Mouse (Mus musculus): ENCODE measurements around the gene Fmo1. TPM values are rescaled to one million over a fixed set of nuclear protein-coding genes. Genes with fewer than 3 reads are reported as not detected.

The Fmo1 gene
- total RNA-seq, 2 experiments from 2014 or later, result 31.4 to 54.9 TPM

DNA sequence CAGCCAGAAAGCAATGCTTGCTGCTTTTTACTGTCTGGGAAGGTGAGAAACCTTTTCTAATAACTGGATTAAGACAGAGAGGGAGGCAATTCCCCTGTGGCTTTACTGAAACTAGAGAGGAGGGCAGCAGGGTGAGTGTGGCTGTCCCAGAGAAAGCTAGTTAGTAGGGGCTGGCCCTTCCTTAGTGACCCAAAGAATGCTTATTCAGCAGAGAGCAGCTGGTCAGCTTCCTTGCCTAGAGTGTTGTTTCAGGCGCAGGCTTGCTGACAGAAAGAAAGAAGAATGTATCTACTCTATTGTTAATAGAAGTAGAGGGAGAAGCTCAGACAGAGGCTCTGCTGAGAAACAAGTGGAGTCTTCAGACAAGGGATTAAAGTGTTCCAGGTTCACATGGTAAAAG lies 4.1 kb downstream of the Fmo1 start:
- DNase-seq, result no peak

DNA sequence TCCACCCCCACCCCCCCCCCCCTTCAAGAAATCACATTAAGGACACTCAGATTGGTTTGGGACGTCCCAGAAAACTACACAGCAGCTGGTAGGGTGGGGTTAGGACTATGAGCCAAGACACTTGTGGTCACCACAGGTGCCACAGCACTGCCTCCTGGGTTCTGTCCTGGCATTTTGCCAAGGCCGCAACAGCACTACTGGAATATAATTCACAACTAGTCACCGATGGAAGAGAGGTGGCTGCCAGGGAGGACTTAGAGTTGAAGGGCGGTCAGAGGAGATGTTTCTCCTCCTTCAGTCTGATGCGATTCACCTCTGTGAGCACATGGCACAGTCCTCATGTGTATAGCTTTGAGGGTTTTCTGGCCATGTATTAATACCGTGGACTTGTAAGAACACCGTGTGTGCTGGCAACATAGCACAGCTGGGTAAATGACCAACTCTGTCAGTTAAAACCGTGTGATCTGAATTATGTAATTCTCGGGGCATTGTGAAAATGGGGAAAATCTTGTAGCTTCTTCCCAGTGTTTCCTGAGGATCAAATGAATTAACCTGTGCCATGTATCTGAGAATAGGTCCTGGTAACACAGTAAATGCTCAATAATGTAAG lies 6.3 kb downstream of the Fmo1 start:
- peak in 1 of 2 experiments; percentile 31 for DNase-seq

DNA sequence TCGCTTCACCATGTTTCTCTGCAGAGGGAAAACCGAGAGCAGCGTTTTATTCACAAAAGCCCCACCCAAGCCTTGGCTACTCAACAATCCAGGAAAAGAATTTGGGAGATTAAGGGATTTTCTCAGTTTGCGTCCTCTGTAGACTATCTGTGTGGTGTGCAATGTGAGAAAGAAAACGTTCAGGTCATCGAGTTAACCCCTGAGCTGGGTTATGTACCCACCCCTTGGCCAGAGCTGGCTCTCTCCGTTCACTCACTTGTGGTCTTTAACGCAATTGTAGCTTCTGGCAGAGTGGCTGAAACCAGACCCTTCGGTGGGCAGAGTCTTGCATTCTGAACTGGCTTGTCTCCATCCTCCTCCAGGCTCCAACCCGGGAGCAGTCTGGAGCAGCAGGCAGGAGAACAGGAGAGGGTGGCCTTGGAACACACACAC lies 6.8 kb downstream of the Fmo1 start:
- DNase-seq, result peak; percentile 18 to 38

DNA sequence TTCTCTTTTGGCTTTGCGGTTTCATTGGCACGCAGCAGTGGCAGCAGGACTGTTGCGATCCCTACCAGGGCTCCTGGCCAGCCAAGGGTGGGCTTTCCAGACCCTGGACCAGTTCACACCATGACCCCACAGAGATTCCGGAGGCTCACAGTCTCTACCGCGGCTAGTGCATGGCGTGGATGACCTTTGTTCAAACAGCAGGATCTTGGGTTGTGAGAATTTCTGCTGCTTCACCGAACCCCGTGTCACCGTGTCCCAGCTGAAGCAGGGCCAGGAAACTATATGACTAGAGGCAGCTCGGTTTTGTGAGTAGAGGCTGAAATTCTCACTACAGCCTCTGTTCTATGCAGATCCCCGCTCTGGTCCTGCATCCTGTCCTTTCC lies 7.7 kb downstream of the Fmo1 start:
- DNase-seq, result peak; percentile 39 to 50

DNA sequence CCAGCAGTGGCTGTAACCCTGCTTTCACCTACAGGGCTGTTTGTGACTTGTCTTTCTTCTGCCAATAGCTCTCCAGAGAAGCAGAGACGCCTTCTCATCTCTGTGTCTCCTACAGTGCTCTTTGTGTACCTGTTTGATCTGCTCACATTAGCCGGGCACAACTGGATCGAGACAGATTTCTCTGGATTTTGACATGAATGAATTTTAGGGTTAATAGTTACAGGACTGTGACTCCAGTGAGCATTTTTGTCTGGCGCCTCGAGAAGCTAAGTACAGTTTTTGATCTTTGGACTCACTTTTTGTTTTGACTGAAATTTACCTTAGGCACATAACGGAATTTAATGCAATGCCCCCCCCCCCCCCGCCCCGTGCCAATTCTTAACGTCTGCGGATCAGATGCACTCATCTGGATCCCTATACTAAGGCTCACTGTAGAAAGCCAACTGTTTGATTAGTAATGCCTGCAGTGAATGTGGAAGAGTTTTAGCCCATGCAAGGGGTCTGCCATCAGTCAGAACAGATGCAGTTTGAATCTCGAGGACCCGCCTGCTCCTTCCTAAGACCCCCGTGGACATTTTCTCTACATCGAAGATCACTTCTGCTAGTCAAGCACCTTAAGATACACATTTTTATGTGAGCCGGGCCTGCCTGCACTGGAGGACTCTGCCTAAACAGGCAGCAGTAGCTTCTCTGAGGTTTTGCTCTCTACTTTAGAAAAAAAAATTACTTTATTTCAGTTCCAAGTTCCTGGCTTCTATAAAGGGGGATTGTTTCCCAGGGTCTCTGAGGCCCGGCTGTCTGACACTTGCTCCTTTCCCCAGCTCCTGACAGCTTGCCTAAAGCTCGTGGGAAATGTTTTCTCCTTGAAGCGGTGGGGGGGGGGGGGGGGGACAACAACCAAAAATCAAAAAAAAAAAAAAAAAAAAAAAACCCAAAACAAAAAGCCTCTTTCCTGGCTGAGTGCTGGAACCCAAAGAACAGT lies 8.4 kb downstream of the Fmo1 start:
- DNase-seq, result no peak

DNA sequence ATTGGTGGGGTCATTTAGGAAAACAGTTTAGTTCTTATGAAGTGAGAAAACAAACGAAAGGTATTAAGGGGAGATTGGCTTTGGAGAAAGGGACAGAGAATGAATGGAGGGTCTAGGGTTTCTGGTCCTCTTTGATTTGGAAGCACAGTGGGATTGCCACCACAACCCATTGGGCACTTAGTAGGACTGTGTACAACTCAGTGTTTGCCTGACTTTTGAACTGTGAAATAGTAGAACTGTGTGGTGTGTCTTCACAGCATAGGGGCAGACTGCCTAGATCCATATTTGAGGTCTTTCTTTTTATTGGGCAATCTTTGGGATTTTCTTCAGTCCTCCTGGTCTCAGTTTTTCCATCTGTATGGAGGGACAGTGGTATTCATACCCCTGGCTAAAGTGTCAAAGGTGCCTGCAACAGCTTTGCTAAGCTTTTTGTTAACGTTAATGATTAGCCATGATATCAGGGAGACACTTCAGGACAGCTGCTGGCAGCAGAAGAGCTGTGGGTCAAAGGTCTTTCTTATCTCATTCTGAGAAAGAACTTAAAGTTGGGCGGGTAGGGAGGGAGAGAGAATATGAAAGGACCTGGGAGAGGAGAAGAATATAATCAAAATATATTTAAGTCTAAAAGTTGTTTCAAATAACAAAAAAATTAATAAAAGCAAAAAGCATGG lies 12.5 kb downstream of the Fmo1 start:
- DNase-seq, result no peak

DNA sequence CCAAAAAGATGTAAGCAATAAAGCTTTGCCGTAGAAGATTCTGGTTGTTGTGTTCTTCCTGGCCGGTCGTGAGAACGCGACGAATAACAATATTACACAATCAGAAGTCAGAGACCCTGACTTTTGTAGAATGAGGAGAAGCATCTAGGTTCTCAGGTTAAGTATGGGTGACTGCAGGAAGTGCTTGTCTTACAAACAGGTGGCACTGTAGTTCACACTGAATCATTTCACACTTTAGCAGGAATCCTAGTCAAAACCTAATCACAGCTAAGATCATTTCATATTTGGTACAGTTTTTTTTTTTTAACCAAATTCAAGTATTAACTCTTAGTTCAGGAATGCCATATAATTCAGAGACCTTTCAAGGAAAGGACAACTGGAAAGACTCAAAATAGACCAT lies 18.9 kb downstream of the Fmo1 start:
- DNase-seq, result no peak

DNA sequence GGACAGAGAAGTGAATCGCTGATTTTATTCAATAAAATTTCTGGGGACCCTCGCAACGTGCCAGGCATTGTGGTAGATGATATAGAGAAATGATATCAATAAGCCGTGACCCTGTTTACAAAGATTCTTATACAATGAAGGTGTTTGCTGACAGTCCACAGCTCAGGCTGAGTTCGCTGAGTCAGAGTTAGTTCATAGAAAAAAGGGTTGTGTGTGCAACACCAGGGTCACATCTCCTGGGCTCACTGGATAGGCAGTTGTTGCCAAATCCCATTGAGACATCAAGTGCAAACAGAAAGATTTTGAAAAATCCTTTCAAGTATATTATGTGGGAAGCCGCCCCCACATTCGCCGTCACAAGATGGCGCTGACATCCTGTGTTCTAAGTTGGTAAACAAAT lies 26.2 kb downstream of the Fmo1 start:
- no peak for DNase-seq

DNA sequence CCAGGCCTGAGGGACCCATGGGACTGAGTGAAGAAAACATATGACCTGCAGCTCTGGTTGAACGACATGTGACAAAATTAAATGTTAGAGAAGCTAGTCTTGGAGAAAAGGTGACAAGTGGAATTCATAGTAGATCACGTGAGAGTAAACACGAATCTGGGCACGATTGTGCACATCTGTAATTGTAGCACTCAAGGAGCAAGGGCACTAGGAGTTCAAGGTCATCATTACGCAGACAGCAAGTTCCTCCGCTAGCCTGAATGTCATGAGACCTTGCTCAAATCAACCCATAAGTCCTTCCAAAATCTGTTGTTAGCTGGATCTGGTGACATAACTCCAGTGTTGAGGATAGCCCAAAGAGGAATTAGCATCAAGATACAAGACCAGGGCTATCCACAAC lies 27.4 kb downstream of the Fmo1 start:
- no peak for DNase-seq

DNA sequence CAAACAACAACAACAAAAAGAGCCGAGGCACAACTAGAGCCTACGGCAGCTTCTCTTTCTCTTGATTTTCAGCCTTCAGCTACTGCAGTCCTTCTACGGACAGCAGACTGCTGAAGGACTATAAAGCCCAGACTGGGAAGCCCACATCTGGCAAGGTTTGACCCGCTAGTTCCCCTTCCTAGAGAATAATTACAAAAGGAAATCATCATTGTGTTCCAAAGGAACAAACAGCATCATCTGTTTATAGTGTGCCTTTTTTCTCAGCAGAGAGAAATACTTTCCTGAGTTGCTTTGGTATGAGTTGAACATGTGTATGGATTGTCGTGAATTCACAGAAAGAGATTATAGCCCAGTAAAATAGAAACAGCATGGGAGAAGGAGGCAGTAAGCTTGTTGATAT lies 32.1 kb downstream of the Fmo1 start:
- no peak for DNase-seq

DNA sequence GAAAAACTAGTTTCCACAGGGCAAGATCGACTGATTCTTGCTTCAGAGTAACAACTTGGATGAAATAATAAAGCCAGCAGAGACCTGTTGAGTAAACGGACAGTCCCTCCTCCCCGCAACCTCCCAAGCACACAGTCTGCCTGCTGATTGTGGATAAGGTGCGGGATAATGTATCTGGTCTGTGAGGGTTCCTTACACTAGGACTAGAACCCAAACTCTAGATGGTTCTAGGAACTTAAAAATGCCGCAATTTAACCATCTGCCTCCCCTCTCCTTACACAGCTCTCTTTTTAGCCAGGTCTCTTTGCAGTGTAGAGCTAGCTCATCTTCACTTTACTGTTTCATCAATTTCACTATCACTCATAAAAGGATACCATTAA lies 33.8 kb downstream of the Fmo1 start:
- no peak for DNase-seq

DNA sequence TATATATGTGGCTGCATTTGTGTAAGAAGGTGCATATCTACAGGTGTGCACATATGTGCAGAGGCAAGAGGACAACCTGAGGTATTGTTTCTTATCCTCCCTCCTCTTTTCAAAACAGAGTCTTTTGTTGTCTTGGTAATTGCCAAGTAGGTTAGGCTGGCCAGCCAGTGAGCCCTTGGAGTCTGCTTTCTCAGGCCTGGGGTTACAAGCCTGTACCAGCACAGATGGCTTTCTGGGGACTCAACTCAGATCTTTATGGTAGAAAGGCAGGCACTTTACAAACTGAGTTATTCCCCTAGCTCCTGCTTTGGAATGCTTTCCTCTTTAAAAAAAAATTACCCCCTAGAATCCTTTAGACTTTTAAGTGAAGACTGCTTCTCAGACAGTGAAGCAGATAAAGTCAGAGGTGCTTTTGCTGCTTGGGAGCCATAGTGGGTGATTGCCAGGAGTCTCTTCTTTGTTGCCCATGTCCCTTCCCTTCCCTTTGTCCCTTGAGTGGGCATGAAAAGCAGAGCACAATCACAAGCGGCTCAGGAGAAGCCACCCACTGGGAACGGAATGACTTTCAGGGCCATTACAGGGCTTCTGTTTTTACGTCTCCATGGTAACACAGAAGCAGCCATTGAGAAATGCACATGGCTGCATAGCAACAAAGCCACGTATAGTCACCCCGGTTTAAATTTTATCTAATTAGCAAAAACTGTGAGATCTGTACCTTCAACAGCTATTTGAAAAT lies 34.4 kb downstream of the Fmo1 start:
- no peak for DNase-seq

DNA sequence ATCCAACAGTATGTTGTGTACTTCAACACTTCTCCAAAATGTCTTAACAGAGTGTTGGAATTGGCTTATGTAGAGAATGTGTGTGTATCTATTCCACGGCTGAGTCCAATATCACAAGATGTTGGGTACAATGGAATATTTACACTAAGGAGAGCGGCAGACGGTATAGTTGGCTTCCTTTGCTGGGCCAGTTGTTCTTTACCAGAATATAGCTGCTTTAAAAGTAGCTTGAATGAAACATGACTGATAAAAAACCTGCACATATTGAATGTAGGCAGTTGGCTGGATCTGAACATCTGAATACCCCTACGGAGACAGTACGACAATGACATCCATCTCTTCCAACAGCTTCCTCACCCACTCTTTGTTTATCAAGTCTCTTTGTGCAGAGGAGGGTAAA lies 47.1 kb downstream of the Fmo1 start:
- no peak for DNase-seq

DNA sequence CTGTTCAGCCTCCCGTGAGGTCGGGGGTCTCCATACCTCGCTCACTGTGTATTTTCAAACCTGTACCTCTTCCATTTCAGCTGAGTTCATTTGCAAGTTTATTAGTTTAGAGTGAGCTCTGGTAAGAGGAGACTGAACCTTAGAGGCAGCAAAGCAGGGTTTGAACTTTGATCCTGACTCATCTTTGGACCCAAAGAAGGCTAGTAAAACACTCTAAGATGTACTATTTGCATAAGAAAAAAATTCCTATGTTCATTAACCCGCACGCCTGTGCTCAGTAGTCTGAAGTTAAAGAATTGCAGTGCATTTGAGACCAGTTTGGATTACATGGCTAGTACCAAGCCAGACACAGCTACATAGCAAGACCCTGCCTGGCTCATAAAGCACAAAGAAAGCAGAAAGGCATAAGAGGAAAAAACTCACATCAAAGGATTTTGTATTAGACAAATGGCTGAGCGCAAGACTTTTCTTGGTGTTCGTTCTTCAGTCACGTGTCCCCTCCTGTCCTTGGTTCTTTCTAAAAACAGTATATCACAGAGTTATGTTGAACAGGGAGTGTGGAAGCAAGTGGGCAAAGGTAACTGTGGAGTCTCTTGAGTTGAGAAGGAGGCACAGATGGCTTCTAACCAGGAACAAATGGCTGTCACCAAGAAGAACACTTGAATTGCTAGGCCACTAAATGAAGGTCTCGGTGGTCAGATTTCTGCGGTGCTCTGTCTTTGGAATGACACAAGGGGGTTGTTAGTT lies 50.9 kb downstream of the Fmo1 start:
- DNase-seq, result no peak

DNA sequence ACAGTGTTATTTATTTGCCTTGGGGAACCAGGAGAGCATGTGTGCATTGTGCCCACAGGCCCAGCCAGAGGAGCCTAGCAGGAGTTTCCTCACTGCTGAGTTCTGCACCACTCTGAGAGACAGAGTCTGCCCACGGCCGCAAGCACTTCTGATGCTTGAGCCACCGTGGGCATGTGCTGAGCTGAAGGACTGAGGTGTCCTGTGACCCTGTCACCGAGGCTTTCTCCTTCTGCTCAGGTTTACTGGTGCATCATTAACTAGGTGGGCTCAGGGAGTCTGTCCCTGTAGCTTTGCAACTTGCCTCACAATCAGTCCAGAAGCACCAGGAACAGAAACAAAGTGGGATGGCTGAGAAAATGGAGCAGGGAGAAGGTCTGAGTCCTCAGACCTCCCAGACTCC lies 51.5 kb downstream of the Fmo1 start:
- no peak for DNase-seq

DNA sequence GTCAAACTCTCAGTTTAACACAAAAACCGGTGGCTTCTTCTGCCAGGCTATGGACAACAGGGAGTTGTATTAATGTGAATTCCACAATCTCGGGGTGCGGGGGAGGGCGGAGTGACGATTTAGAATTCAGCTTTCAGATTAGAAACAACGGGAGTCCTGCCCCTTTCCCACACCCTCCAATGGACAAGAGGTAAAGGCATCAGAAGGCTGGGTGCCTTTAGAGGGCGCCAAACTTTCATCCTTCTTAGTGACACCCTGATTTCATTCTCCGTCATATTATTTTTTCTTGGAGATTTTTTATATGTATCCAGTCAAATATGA lies 52.6 kb downstream of the Fmo1 start, which contains the start of gene Fmo4:
TSS of gene Fmo4 (minus strand) at position 137 of the 321 bp plus-strand sequence.
- DNase-seq, result peak; percentile 47 to 72

DNA sequence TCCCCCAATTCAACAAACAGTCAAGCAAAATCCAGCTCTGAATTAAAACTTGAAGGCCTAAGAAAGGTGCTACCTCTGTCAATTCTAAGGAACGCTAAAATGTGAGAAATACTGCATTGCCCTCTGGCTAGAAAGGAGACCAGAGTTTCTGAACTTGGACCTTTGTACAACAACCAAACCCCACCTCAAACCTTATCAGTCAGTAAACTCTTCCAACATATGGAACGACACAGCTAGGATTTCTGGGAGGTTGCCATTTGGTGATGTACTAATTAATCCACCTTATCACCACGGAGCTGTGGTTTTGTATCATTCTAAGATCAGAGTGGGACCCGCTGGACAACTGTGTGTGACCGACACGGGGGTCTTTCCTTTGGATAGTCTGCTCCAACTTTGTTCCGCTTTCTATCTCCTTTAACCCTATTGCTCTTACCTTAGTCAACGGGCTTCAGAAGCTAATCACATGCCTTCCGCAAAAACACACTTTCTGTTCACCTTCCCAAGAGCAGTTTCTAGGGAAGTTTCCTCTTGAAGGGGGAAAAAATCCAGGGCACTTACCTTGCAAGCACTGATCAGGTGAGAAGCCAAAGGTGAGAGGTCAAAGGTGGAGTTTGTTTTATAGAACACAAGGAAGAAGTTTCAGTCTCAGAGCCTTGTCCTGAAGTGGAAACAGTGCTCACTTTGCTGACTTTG lies 53.1 kb downstream of the Fmo1 start:
- no peak for DNase-seq

DNA sequence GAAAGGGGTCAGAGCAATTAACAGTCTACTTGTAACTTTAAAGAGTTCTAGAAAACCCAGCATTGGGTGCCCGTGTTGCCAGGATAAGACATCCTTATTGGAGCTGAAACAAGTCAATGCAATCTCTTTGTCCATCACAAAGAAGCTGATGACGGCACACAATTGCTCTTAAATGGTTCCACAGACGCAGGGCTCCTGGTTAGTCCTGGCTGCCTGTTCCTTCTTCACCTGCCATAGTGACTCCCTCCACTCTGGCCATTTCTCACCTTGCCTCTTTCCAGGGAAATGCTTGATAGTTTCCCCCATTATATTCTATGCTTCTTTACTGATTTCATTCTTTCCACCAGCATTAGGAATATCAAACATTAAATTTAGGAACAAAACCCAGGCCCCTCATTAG lies 57.9 kb downstream of the Fmo1 start:
- DNase-seq, result no peak

DNA sequence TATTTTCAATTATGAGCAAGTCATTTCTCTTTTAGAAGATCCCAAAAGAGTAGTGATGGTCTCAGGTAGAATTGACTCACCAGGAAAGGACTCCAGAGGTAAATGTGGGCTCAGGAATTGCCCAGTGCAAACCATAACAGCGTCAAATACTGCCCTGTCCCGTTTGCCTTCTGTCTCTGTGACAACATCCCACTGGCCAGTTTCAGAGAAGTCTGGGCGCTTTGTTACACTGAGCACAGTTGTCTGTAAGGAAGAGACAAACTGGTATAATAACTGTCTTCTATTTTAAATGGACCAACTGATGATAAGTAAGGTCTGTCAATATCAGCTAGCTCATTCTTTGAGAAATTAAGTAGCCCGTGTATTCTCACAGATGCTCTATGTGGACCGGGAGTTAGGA lies 59.0 kb downstream of the Fmo1 start:
- no peak for DNase-seq

DNA sequence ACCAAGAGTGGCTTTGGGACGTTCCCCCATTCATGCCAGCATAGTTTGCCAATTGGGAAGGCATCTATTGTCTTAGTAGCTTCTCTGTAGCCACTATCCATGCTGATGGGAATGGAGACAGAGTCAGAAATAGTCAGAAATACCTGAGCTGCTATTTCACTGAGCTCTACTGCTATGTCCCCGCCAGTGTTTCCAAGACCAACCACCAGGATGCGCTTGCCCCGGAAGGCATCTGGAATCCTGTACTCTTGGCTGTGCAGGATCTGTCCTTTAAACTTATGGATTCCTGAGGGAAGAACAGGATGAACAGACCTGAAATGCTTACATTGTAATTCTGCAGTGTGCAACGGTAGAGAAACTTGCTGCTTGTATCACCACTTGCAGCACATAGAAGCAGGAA lies 61.4 kb downstream of the Fmo1 start:
- DNase-seq, result no peak

DNA sequence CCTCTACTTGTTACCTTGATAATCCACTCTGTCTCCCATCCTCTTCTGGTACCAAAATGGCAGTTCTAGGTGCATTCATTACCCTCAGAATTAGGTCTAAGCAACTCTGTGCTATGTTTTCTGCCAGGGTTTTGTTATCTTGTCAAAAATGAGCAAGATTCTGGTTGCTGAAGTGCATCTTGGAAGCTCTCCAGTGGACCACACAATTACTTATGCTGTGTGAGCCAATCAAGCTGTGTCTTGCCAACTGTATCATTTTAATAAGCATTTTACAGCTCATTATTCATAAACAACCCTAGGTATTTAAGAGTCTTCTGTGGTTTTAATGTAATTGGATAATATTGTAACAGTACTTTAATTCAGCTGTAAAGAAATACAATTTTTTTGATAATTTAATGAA lies 70.0 kb downstream of the Fmo1 start:
- DNase-seq, result no peak

Measured in heart, adult 18-20 months (tissue).